Mouse (Mus musculus): Measurements from ENCODE around the gene Ankrd66. TPM values are rescaled to one million over a fixed set of nuclear protein-coding genes. Genes with fewer than 3 reads are reported as not detected.

Ankrd66 gene
- not detected for polyA plus RNA-seq (2017; shearing (Covaris generic))

GRCm38 (mm10) chr17:43543539-43543938 is at the start of gene Ankrd66:
Gene Ankrd66, minus strand, starts transcription at chr17:43543639.

GRCm38 (mm10) chr17:43567992-43568888 is 24.8 kb upstream of the Ankrd66 start, which contains the start of gene Pla2g7:
Gene Pla2g7, plus strand, starts transcription at chr17:43568098.

GRCm38 (mm10) chr17:43502592-43502991 is 40.8 kb downstream of the Ankrd66 start, which contains the start of gene Mep1a:
Gene Mep1a, minus strand, starts transcription at chr17:43502812.

Other genes starting within 250 kb of the Ankrd66 start
- gene Adgrf5, start 183.2 kb downstream of the Ankrd66 start, polyA plus RNA-seq (2017; shearing (Covaris generic)), result not detected
- not detected for gene Mep1a, start 40.8 kb downstream of the Ankrd66 start, polyA plus RNA-seq (2017; shearing (Covaris generic))
- 0.28 TPM for gene Pla2g7, start 24.5 kb upstream of the Ankrd66 start, polyA plus RNA-seq (2017; shearing (Covaris generic))
- not detected for gene Tdrd6, start 86.7 kb upstream of the Ankrd66 start, polyA plus RNA-seq (2017; shearing (Covaris generic))
- 12.9 TPM for gene Slc25a27, start 123.6 kb upstream of the Ankrd66 start, polyA plus RNA-seq (2017; shearing (Covaris generic))
- gene Cyp39a1, start 123.8 kb upstream of the Ankrd66 start, polyA plus RNA-seq (2017; shearing (Covaris generic)), result 3.6 TPM

All from effector memory CD4-positive, alpha-beta T cell, adult 7 months (primary cell).